Mouse (Mus musculus) thymus, adult 2 months (tissue): ENCODE results near the gene Lrp1.

Experiments used
- CTCF ChIP-seq: fragments of 200-500 bp; IDR thresholded peaks from 2 replicates; pipeline ENCODE4 v1.5.1; 2012; ENCODE audit warnings: mild to moderate bottlenecking, control low read depth, low read length, moderate library complexity, borderline replicate concordance; ENCODE audit not compliant: control insufficient read depth, poor library complexity, insufficient read depth; ENCODE audit errors: extremely low read depth
- POLR2A ChIP-seq: fragments of 200-500 bp; IDR thresholded peaks from 2 replicates; pipeline ENCODE4 v1.6.1; 2012; ENCODE audit warnings: mild to moderate bottlenecking, low read length, control low read depth, moderate library complexity; ENCODE audit not compliant: control insufficient read depth, poor library complexity, insufficient read depth; ENCODE audit errors: extremely low read depth

- TF ChIP-seq POLR2A (no peak), CTCF (no peak)
Observed at GRCm38 (mm10) chr10:127534929-127535384, 86.0 kb downstream of the Lrp1 start.
